Mouse (Mus musculus) embryonic facial prominence, embryonic 15.5 days (tissue): ENCODE measurements around the gene Pink1. TPM values are rescaled to one million over a fixed set of nuclear protein-coding genes. Genes with fewer than 3 reads are reported as not detected.

Experiments
- ATAC-seq: fragments of 200-750 bp; cut with Nextera tagmentation; 2 replicates; pipeline ENCODE4 v1.8.0; 2017; ENCODE audit warnings: low read depth, moderate TSS enrichment; ENCODE audit not compliant: insufficient number of reproducible peaks, low FRiP score, low TSS enrichment
- H3K27ac ChIP-seq: fragments of 300-500 bp; sonication (generic); replicated peaks from 2 replicates; pipeline ENCODE4 v1.5.1; 2015; ENCODE audit warnings: mild to moderate bottlenecking, inconsistent platforms
- H3K27me3 ChIP-seq: fragments of 300-500 bp; sonication (generic); 2 replicates; pipeline ENCODE4 v1.6.1; 2015; ENCODE audit warnings: inconsistent platforms
- H3K36me3 ChIP-seq: fragments of 300-500 bp; sonication (generic); 2 replicates; pipeline ENCODE4 v1.6.1; 2015; ENCODE audit warnings: mild to moderate bottlenecking, inconsistent platforms
- H3K4me1 ChIP-seq: fragments of 300-500 bp; sonication (generic); 2 replicates; pipeline ENCODE4 v1.6.1; 2015; ENCODE audit warnings: inconsistent platforms
- H3K4me2 ChIP-seq: fragments of 300-500 bp; sonication (generic); replicated peaks from 2 replicates; pipeline ENCODE4 v1.6.1; 2015; ENCODE audit warnings: mild to moderate bottlenecking, inconsistent platforms
- H3K4me3 ChIP-seq: fragments of 300-500 bp; sonication (generic); replicated peaks from 2 replicates; pipeline ENCODE4 v1.5.1; 2015; ENCODE audit warnings: mild to moderate bottlenecking, inconsistent platforms
- H3K9ac ChIP-seq: fragments of 300-500 bp; sonication (generic); 2 replicates; pipeline ENCODE4 v1.6.1; 2015; ENCODE audit warnings: inconsistent platforms
- H3K9me3 ChIP-seq: fragments of 300-500 bp; sonication (generic); replicated peaks from 2 replicates; pipeline ENCODE4 v1.6.1; 2016; ENCODE audit warnings: inconsistent platforms
- WGBS: fragments of 180-500 bp; shearing (Covaris S2); methylation state at CpG from one replicate; pipeline ENCODE4 v1.1.7; 2015; 5-methylcytosine and 5-hydroxymethylcytosine counted together
- polyA plus RNA-seq: library from polyadenylated mRNA; unstranded; fragments of >200 nt; fragmentation: Nextera tagmentation; extraction: Ambion mirVana; gene quantifications from 2 replicates; pipeline ENCODE4 v1.2.1, GENCODE M21; 2015

Pink1 gene
- polyA plus RNA-seq, 1 experiment from 2014 or later = 67.0 TPM

DNA sequence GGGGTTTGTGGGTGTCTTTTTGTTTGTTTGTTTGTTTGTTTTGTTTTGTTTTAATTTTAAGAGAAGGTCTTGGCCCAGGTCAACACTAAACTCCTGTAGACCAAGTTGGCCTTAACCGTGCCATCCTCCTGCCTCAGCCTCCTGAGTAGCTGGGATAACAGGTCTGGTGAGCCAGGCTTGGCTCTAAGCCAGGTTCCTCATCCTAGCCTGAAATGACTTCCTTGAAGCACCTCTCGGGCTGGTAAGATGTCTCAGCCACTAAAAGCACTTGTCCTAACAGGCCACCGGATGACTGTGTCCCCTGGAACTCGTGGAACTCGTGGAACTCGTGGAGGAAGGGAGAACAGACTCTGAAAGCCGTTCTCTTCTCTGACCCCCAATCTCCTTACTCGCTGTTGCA, 30.0 kb upstream of the Pink1 start:
- no peak overlapping the region for H3K9ac ChIP-seq
- ATAC-seq = no peak
- 72% methylated on average over 8 of the region's 8 CpGs for WGBS
- no peak overlapping the region for H3K4me3 ChIP-seq
- H3K27ac ChIP-seq = no peak overlapping the region
- no peaks in the 10 kb centered on the region for H3K4me1 ChIP-seq
- no peaks in the 10 kb centered on the region for H3K36me3 ChIP-seq
- H3K27me3 ChIP-seq = peaks cover 8% of the 10 kb centered on the region
- no peak overlapping the region for H3K4me2 ChIP-seq
- 0 out of 2 replicates have a peak, but pooled peaks cover 3% of the 10 kb centered on the region for H3K9me3 ChIP-seq

GRCm38 (mm10) chr4:138355496-138355895, 29.4 kb upstream of the Pink1 start:
- no peak overlapping the region for H3K4me3 ChIP-seq
- ATAC-seq = no peak
- 0 out of 2 replicates have a peak, but pooled peaks cover 3% of the 10 kb centered on the region for H3K9me3 ChIP-seq
- WGBS = 85% methylated on average over 2 of the region's 2 CpGs
- no peak overlapping the region for H3K9ac ChIP-seq
- H3K4me1 ChIP-seq = no peaks in the 10 kb centered on the region
- H3K27me3 ChIP-seq = 0 out of 2 replicates have a peak, but pooled peaks cover 2% of the 10 kb centered on the region
- no peak overlapping the region for H3K27ac ChIP-seq
- no peaks in the 10 kb centered on the region for H3K36me3 ChIP-seq
- H3K4me2 ChIP-seq = no peak overlapping the region

DNA sequence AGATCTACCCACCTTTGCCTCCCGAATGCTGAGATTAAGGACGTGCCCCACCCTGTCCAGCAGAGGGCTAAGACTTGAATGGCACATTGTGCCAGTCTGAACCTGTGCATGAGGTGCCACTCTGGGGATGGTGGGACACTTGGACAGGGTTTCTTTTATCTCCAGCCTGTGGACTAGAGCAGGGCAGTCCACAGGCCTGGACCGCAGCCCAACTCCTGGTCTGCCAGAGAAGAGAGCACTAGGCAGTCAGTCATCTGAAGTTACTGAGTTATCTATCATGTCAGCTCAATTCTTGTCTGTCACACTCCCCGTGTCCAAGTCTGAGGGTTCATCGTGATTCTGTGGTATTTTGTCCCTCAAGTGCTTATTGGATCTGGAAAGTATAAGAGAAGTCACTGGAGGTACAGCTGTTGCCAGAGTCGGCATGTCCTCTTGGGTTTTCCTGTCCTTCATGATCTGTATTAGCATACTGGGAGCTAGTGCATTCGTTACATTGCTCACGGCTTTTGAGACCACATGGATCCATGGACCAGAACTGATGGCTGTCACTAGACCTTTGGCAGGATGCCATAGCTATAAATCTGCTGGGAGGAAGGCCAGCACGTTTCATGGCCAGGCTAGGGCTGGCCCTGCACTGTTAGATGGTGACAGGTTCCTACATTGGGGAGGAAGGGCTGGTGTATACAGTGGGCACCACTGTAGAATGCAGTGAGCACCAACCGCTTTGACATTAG, 27.5 kb upstream of the Pink1 start:
- H3K27ac ChIP-seq = no peak overlapping the region
- H3K4me3 ChIP-seq = no peak overlapping the region
- no peaks in the 10 kb centered on the region for H3K36me3 ChIP-seq
- WGBS = 75% methylated on average over 10 of the region's 10 CpGs
- no peak for ATAC-seq
- H3K4me1 ChIP-seq = no peaks in the 10 kb centered on the region
- H3K9ac ChIP-seq = no peak overlapping the region
- no peaks in the 10 kb centered on the region for H3K27me3 ChIP-seq
- H3K4me2 ChIP-seq = no peak overlapping the region
- 0 out of 2 replicates have a peak, but pooled peaks cover 3% of the 10 kb centered on the region for H3K9me3 ChIP-seq

DNA sequence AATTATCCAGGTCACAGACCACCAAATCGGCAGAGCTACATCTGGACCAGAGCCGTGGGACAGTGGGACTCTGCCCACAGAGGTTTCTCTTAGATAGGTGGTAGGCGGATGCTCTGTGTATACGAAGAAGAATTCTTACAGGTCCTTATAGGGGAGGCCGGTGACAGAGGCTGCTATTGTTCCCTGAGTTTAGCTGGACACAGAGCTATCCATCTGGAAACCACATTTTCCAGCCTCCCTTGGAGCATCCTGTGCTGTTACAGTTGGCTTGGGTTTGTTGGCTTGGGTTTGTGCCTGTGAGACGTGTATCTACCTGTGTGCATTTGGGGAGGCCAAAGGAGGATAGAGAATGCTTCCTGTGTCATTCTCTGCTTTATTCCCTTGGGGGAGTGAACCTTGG, 26.6 kb upstream of the Pink1 start:
- H3K27me3 ChIP-seq = no peaks in the 10 kb centered on the region
- WGBS = 67% methylated on average over 6 of the region's 6 CpGs
- no peak overlapping the region for H3K4me2 ChIP-seq
- 0 out of 2 replicates have a peak, but pooled peaks cover 3% of the 10 kb centered on the region for H3K9me3 ChIP-seq
- H3K36me3 ChIP-seq = no peaks in the 10 kb centered on the region
- ATAC-seq = no peak
- no peaks in the 10 kb centered on the region for H3K4me1 ChIP-seq
- no peak overlapping the region for H3K9ac ChIP-seq
- H3K27ac ChIP-seq = no peak overlapping the region
- no peak overlapping the region for H3K4me3 ChIP-seq

GRCm38 (mm10) chr4:138351821-138352220, 25.7 kb upstream of the Pink1 start:
- no peak overlapping the region for H3K4me2 ChIP-seq
- 87% methylated on average over 5 of the region's 5 CpGs for WGBS
- H3K36me3 ChIP-seq = no peaks in the 10 kb centered on the region
- H3K27ac ChIP-seq = no peak overlapping the region
- H3K4me1 ChIP-seq = no peaks in the 10 kb centered on the region
- H3K27me3 ChIP-seq = no peaks in the 10 kb centered on the region
- no peak for ATAC-seq
- H3K9ac ChIP-seq = no peak overlapping the region
- 0 out of 2 replicates have a peak, but pooled peaks cover 3% of the 10 kb centered on the region for H3K9me3 ChIP-seq
- H3K4me3 ChIP-seq = no peak overlapping the region

GRCm38 (mm10) chr4:138348716-138349115, 22.6 kb upstream of the Pink1 start:
- 0 out of 2 replicates have a peak, but pooled peaks cover 3% of the 10 kb centered on the region for H3K9me3 ChIP-seq
- H3K4me1 ChIP-seq = no peaks in the 10 kb centered on the region
- H3K9ac ChIP-seq = no peak overlapping the region
- ATAC-seq = no peak
- no peak overlapping the region for H3K4me3 ChIP-seq
- H3K27me3 ChIP-seq = no peaks in the 10 kb centered on the region
- no peaks in the 10 kb centered on the region for H3K36me3 ChIP-seq
- 70% methylated on average over 7 of the region's 7 CpGs for WGBS
- H3K27ac ChIP-seq = no peak overlapping the region
- H3K4me2 ChIP-seq = no peak overlapping the region

- Histone ChIP-seq H3K4me2 (no peak overlapping the region), H3K9ac (no peak overlapping the region), H3K27ac (no peak overlapping the region), H3K4me1 (peaks cover 8% of the 10 kb centered on the region; the same call in 1 of the 2 replicates), H3K36me3 (no peaks in the 10 kb centered on the region), H3K9me3 (0 out of 2 replicates have a peak, but pooled peaks cover 3% of the 10 kb centered on the region), H3K4me3 (no peak overlapping the region), H3K27me3 (no peaks in the 10 kb centered on the region)
- WGBS = 67% methylated on average over 1 of the region's 1 CpGs
- no peak for ATAC-seq
These were observed 21.2 kb upstream of the Pink1 start for GRCm38 (mm10) chr4:138347280-138347679.

- WGBS = 73% methylated on average over 9 of the region's 9 CpGs
- Histone ChIP-seq H3K9me3 (no peaks in the 10 kb centered on the region), H3K4me2 (no peak overlapping the region), H3K36me3 (no peaks in the 10 kb centered on the region), H3K4me3 (no peak overlapping the region), H3K27ac (no peak overlapping the region), H3K9ac (no peak overlapping the region), H3K4me1 (peaks cover 15% of the 10 kb centered on the region; the same call in 1 of the 2 replicates), H3K27me3 (no peaks in the 10 kb centered on the region)
- no peak for ATAC-seq
These were observed 18.9 kb upstream of the Pink1 start for GRCm38 (mm10) chr4:138344891-138345545.

GRCm38 (mm10) chr4:138343341-138343837, 17.3 kb upstream of the Pink1 start:
- H3K27ac ChIP-seq = no peak overlapping the region

GRCm38 (mm10) chr4:138342778-138343177, 16.7 kb upstream of the Pink1 start:
- H3K27me3 ChIP-seq = no peaks in the 10 kb centered on the region
- H3K27ac ChIP-seq = no peak overlapping the region
- peaks cover 15% of the 10 kb centered on the region; the same call in 1 of the 2 replicates for H3K4me1 ChIP-seq
- H3K36me3 ChIP-seq = no peaks in the 10 kb centered on the region
- H3K9ac ChIP-seq = no peak overlapping the region
- H3K9me3 ChIP-seq = no peaks in the 10 kb centered on the region
- no peak for ATAC-seq
- H3K4me3 ChIP-seq = no peak overlapping the region
- H3K4me2 ChIP-seq = no peak overlapping the region
- WGBS = 79% methylated on average over 6 of the region's 6 CpGs

More at GRCm38 (mm10) chr4:138343341-138343837, 17.3 kb upstream of the Pink1 start:
- H3K4me1 ChIP-seq = peaks cover 15% of the 10 kb centered on the region; the same call in 1 of the 2 replicates
- H3K36me3 ChIP-seq = no peaks in the 10 kb centered on the region
- no peaks in the 10 kb centered on the region for H3K9me3 ChIP-seq
- H3K4me3 ChIP-seq = no peak overlapping the region
- no peak overlapping the region for H3K4me2 ChIP-seq
- ATAC-seq = no peak
- H3K9ac ChIP-seq = no peak overlapping the region
- WGBS = 63% methylated on average over 10 of the region's 10 CpGs
- no peaks in the 10 kb centered on the region for H3K27me3 ChIP-seq

GRCm38 (mm10) chr4:138342048-138342447, 15.9 kb upstream of the Pink1 start:
- WGBS = 54% methylated on average over 7 of the region's 7 CpGs
- H3K4me1 ChIP-seq = peaks cover 15% of the 10 kb centered on the region; the same call in 1 of the 2 replicates

More at GRCm38 (mm10) chr4:138342048-138342447, 15.9 kb upstream of the Pink1 start:
- no peak overlapping the region for H3K4me2 ChIP-seq
- no peaks in the 10 kb centered on the region for H3K9me3 ChIP-seq
- H3K27me3 ChIP-seq = no peaks in the 10 kb centered on the region
- H3K36me3 ChIP-seq = no peaks in the 10 kb centered on the region
- H3K4me3 ChIP-seq = no peak overlapping the region
- no peak overlapping the region for H3K9ac ChIP-seq
- H3K27ac ChIP-seq = no peak overlapping the region
- no peak for ATAC-seq
